Mouse (Mus musculus) urinary bladder, postnatal 25 days (tissue): ENCODE measurements around the gene Olfr894.
"Not testable (repeated sequence)": the region's sequence is repeated elsewhere in the genome, so short reads cannot be mapped to it uniquely, and the experiment has no call there.

Source experiments
- DNase-seq: peaks from one replicate; pipeline ENCODE4 v3.0.0; 2022; ENCODE audit warnings: low spot score

Olfr894 gene

GRCm38 (mm10) chr9:38217755-38218154 is at the start of gene Olfr894:
Gene Olfr894, plus strand, starts transcription at chr9:38218055.
- no peak for DNase-seq

GRCm38 (mm10) chr9:38168341-38168740 is 49.5 kb upstream of the Olfr894 start:
- DNase-seq: not testable (repeated sequence)

- no peak for DNase-seq
Measured at GRCm38 (mm10) chr9:38180721-38181120, 37.1 kb upstream of the Olfr894 start, which contains the start of gene Olfr891. Gene Olfr891, minus strand, starts transcription at chr9:38180821.

GRCm38 (mm10) chr9:38208065-38208464 is 9.8 kb upstream of the Olfr894 start, which contains the start of gene Olfr893:
Gene Olfr893, plus strand, starts transcription at chr9:38208365.
- no peak for DNase-seq

- no peak for DNase-seq
Measured at GRCm38 (mm10) chr9:38252474-38252873, 34.6 kb downstream of the Olfr894 start, which contains the start of gene Olfr143. Gene Olfr143, plus strand, starts transcription at chr9:38252774.

GRCm38 (mm10) chr9:38267551-38267950 is 49.7 kb downstream of the Olfr894 start, which contains the start of gene Olfr895:
Gene Olfr895, plus strand, starts transcription at chr9:38267851.
- no peak for DNase-seq
